Mouse (Mus musculus): ENCODE results near the gene Tmed6.

DNA sequence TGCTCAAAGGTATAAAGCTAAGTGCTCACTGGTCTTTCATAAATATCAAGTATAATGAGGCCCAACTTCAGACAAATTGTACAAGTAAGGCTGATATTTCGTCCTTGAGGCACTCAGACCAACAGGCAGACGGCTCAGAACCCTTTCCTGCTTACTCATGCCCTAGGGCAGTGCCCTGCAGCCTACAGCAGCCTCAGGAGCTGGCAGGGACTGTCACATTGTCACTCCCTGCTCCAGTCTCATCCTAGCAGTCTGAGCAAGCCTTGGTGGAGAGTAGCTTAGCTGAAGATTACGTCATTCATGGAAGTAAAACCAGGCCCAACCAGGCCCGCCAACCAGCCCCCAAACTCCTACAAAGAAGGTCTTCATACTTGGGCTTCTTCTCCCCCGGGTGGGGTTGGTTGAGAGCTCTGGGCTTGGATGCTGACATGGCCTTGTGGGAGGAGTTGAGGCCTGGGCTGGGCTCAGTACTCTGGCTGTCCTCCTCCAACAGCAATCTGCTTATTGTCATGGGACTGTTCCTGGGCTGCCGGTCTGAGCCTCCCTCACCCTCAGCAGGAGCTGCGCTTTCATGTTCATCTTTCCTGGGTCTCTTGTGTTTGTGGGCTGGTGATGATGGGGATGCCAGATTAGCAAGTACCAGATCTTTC is 10.9 kb upstream of the Tmed6 start:
- TF ChIP-seq GATA1 (IDR thresholded peaks at IDR 0.05; ENCODE audit: low read length) (no peak), TAL1 (IDR thresholded peaks at IDR 0.05; ENCODE audit: low read length) (no peak)
